Mouse (Mus musculus): ENCODE measurements around the gene Sar1b. TPM values are rescaled to one million over a fixed set of nuclear protein-coding genes. Genes with fewer than 3 reads are reported as not detected.

The Sar1b gene
- total and polyA plus RNA-seq, 2 experiments from 2014 or later: 114 to 221 TPM

DNA sequence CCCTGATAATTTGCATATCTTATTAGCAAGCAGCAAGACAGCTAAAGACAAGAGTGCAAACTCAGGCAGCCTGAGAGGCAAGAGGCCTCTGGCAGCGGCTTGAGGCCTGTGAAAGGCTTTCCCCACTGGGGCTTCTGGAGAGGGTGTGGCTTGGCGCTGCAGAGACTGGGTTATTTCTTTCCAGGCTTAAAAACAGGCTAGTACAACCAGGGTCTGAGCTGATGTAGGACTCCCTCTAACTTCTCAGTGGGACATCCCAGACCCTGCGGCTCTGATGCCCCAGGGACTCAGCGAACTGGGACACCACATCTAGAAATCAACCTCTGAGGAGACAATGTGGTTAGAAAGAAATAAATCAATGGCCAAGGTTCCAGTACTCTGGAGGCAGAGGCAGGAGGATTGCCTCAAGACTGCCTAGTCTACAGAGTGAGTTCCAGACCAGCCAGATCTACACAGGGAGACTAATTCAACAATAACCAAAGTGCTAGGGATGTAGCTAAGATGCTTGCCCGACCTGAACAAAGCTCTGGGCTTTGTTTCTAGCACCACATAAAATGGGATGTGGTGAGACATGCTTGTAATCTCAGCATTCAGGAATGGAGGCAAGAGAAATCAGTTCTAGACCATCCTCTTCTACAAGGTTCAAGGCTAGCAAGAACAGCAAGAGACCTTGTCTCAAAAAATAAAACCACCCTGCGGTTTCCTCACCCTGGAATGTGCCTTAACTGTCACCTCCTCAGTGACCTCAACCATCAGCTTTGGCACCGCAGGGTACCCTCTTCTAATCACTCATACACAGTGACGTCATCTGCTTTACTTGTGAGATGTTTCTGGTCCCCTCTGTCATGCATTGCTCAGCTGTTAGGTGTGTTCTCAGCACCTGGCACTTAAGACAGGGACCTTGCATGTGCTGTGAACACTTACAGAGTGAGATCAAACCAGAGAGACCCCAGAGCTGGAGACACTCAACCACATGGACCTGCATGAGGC is 74.0 kb downstream of the Sar1b start:
- no peak overlapping the region for H3K27ac ChIP-seq (ENCODE audit: low read depth, low read length)
- no peaks in the 10 kb centered on the region for H3K27me3 ChIP-seq (ENCODE audit: insufficient read depth, low read length)
- H3K4me3 ChIP-seq (ENCODE audit: low read depth, low read length): no peak overlapping the region
- 67% methylated on average over 8 of the region's 8 CpGs for WGBS
- ATAC-seq (no peak), DNase-seq (no peak)
- H3K9me3 ChIP-seq (ENCODE audit: low read length): no peaks in the 10 kb centered on the region
- H3K36me3 ChIP-seq (ENCODE audit: insufficient read depth): no peaks in the 10 kb centered on the region; the same call in 1 of the 2 replicates
- no peak overlapping the region for H3K9ac ChIP-seq
- TF ChIP-seq CTCF (IDR thresholded peaks at IDR 0.05; ENCODE audit: low read depth): no peak
- no peaks in the 10 kb centered on the region for H3K4me1 ChIP-seq (ENCODE audit: insufficient read depth)
- no peak overlapping the region for H3K4me2 ChIP-seq (ENCODE audit: low read depth)

DNA sequence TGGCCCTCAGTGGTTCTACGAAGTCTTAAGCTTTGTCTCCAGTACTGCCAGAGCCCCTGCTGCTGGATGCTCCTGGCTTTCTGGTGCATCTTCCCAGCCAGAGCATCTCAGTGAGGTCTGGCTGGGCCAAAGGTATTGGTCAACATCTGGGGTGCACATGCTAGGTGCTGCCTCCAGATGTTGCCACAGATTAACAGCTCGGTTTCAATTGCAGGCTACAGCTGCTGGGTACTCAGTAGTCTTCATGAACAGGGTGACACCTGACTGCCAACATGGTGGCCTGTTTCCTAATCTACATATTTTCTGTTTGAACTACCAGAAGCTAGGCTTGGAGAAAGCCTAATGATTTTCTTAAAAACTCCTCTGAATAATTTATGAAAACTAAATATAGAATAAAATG is 75.6 kb downstream of the Sar1b start:
- H3K4me3 ChIP-seq (ENCODE audit: low read depth, low read length): no peak overlapping the region
- no peak overlapping the region for H3K4me2 ChIP-seq (ENCODE audit: low read depth)
- no peaks in the 10 kb centered on the region; the same call in 1 of the 2 replicates for H3K36me3 ChIP-seq (ENCODE audit: insufficient read depth)
- ATAC-seq: no peak
- no peaks in the 10 kb centered on the region for H3K9me3 ChIP-seq (ENCODE audit: low read length)
- no peak overlapping the region for H3K9ac ChIP-seq
- H3K27ac ChIP-seq (ENCODE audit: low read depth, low read length): no peak overlapping the region
- no peak for TF ChIP-seq CTCF (IDR thresholded peaks at IDR 0.05; ENCODE audit: low read depth)
- no peaks in the 10 kb centered on the region for H3K4me1 ChIP-seq (ENCODE audit: insufficient read depth)
- no peak for DNase-seq
- no peaks in the 10 kb centered on the region for H3K27me3 ChIP-seq (ENCODE audit: insufficient read depth, low read length)
- 67% methylated on average over 2 of the region's 2 CpGs for WGBS

DNA sequence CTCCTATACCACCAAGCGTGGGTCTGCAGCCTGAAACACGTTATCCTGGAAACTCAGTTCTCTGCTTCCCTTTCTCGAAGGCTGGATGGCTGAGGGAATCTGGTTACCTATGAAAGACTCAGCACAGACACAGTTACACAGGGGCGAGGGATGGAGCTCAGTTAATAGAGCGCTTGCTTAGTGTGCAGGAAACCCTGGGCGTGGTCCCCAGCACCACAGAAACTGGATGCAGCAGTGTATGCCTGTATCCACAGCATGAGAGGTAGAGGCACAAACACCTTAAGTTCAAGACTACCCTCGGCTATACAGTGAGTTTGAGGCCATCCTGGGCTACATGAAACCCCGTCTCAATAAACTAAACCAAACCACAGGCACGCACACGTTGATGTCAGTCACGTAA is 76.5 kb downstream of the Sar1b start:
- no peaks in the 10 kb centered on the region for H3K4me1 ChIP-seq (ENCODE audit: insufficient read depth)
- no peak for TF ChIP-seq CTCF (IDR thresholded peaks at IDR 0.05; ENCODE audit: low read depth)
- H3K9me3 ChIP-seq (ENCODE audit: low read length): no peaks in the 10 kb centered on the region
- no peak overlapping the region for H3K9ac ChIP-seq
- DNase-seq: no peak
- no peaks in the 10 kb centered on the region; the same call in 1 of the 2 replicates for H3K36me3 ChIP-seq (ENCODE audit: insufficient read depth)
- no peak overlapping the region for H3K4me3 ChIP-seq (ENCODE audit: low read depth, low read length)
- no peak overlapping the region for H3K27ac ChIP-seq (ENCODE audit: low read depth, low read length)
- no peak overlapping the region for H3K4me2 ChIP-seq (ENCODE audit: low read depth)
- 89% methylated on average over 11 of the region's 11 CpGs for WGBS
- ATAC-seq: no peak
- no peaks in the 10 kb centered on the region for H3K27me3 ChIP-seq (ENCODE audit: insufficient read depth, low read length)

DNA sequence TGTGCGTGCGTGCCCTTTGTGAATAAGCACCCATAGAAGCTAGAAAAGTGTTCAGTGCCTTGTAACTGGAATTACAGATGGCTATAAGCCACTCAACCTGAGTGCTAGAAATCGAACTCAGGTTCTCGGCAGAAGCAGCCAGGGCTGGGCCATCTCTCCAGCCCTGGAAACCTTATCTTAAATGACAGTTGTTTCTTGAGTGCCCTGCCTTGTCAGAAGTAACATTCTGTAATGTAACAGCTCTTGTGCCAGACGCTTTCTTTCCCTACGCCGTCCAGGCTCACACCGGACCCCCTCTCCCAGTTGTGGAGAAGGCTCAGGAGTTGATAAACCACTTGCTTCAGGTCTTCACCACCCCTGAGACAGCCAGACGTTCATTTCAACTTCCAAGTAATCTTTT is 77.2 kb downstream of the Sar1b start:
- Histone ChIP-seq H3K4me3 (ENCODE audit: low read depth, low read length) (no peak overlapping the region), H3K4me2 (ENCODE audit: low read depth) (no peak overlapping the region), H3K9ac (no peak overlapping the region), H3K27ac (ENCODE audit: low read depth, low read length) (no peak overlapping the region), H3K36me3 (ENCODE audit: insufficient read depth) (no peaks in the 10 kb centered on the region), H3K4me1 (ENCODE audit: insufficient read depth) (no peaks in the 10 kb centered on the region), H3K9me3 (ENCODE audit: low read length) (no peaks in the 10 kb centered on the region), H3K27me3 (ENCODE audit: insufficient read depth, low read length) (no peaks in the 10 kb centered on the region)
- no peak for ATAC-seq
- no peak for TF ChIP-seq CTCF (IDR thresholded peaks at IDR 0.05; ENCODE audit: low read depth)
- no peak for DNase-seq
- 88% methylated on average over 9 of the region's 9 CpGs for WGBS

DNA sequence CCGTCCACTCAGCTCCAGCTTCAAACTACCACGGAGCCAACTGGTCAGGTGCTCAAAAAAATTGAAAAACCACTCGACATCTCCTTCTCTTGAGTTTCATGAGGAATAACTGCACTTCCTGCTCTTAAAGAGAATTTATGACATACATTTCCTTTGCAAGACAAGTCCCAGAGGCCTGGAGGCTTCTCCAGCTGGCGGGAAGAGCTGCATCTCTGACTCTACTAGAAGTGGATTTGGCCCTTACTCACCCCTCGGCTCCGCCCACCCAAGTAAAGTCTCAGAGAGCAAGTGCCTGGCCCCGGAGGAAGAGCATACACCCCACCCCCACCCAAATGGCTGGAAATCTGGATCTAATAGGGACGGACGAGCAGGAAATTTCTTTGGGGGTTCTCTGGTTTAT is 77.7 kb downstream of the Sar1b start:
- H3K9ac ChIP-seq: no peak overlapping the region
- 74% methylated on average over 9 of the region's 9 CpGs for WGBS
- no peak overlapping the region for H3K27ac ChIP-seq (ENCODE audit: low read depth, low read length)
- no peak overlapping the region for H3K4me2 ChIP-seq (ENCODE audit: low read depth)
- no peak overlapping the region for H3K4me3 ChIP-seq (ENCODE audit: low read depth, low read length)
- no peaks in the 10 kb centered on the region for H3K36me3 ChIP-seq (ENCODE audit: insufficient read depth)
- H3K27me3 ChIP-seq (ENCODE audit: insufficient read depth, low read length): no peaks in the 10 kb centered on the region
- ATAC-seq (no peak), DNase-seq (no peak)
- no peaks in the 10 kb centered on the region for H3K4me1 ChIP-seq (ENCODE audit: insufficient read depth)
- H3K9me3 ChIP-seq (ENCODE audit: low read length): no peaks in the 10 kb centered on the region
- TF ChIP-seq CTCF (IDR thresholded peaks at IDR 0.05; ENCODE audit: low read depth): no peak

Other genes with a start within 250 kb of the Sar1b start
- gene Phykpl, start 178.9 kb upstream of the Sar1b start, total RNA-seq (2014; rRNA removed): 5.6 and 7.9 TPM in 2 replicates
- 6.7 and 8.4 TPM in 2 replicates for gene Phykpl, start 178.9 kb upstream of the Sar1b start, polyA plus RNA-seq (2015; fragmentation: Nextera tagmentation; extraction: Ambion mirVana)
- 324 and 364 TPM in 2 replicates for gene Hnrnpab, start 156.8 kb upstream of the Sar1b start, total RNA-seq (2014; rRNA removed)
- gene Hnrnpab, start 156.8 kb upstream of the Sar1b start, polyA plus RNA-seq (2015; fragmentation: Nextera tagmentation; extraction: Ambion mirVana): 350 and 374 TPM in 2 replicates
- gene Nhp2, start 144.0 kb upstream of the Sar1b start, total RNA-seq (2014; rRNA removed): 66.5 and 81.2 TPM in 2 replicates
- 118 and 155 TPM in 2 replicates for gene Nhp2, start 144.0 kb upstream of the Sar1b start, polyA plus RNA-seq (2015; fragmentation: Nextera tagmentation; extraction: Ambion mirVana)
- 70.7 and 88.2 TPM in 2 replicates for gene Rmnd5b, start 127.8 kb upstream of the Sar1b start, total RNA-seq (2014; rRNA removed)
- 74.4 and 75.9 TPM in 2 replicates for gene Rmnd5b, start 127.8 kb upstream of the Sar1b start, polyA plus RNA-seq (2015; fragmentation: Nextera tagmentation; extraction: Ambion mirVana)
- gene N4bp3, start 112.8 kb upstream of the Sar1b start, total RNA-seq (2014; rRNA removed): 23.4 and 26.4 TPM in 2 replicates
- 17.3 and 17.9 TPM in 2 replicates for gene N4bp3, start 112.8 kb upstream of the Sar1b start, polyA plus RNA-seq (2015; fragmentation: Nextera tagmentation; extraction: Ambion mirVana)
- 0.85 and 1.1 TPM in 2 replicates for gene D930048N14Rik, start 112.7 kb upstream of the Sar1b start, total RNA-seq (2014; rRNA removed)
- 0.39 and 0.46 TPM in 2 replicates for gene D930048N14Rik, start 112.7 kb upstream of the Sar1b start, polyA plus RNA-seq (2015; fragmentation: Nextera tagmentation; extraction: Ambion mirVana)
- gene 0610009B22Rik, start 74.8 kb upstream of the Sar1b start, total RNA-seq (2014; rRNA removed): 32.5 and 40.9 TPM in 2 replicates
- 78.7 and 81.4 TPM in 2 replicates for gene 0610009B22Rik, start 74.8 kb upstream of the Sar1b start, polyA plus RNA-seq (2015; fragmentation: Nextera tagmentation; extraction: Ambion mirVana)
- 9.7 and 12.6 TPM in 2 replicates for gene Sec24a, start 53 bp upstream of the Sar1b start, total RNA-seq (2014; rRNA removed)
- gene Sec24a, start 53 bp upstream of the Sar1b start, polyA plus RNA-seq (2015; fragmentation: Nextera tagmentation; extraction: Ambion mirVana): 5.2 and 9.3 TPM in 2 replicates
- gene Jade2, start 94.0 kb downstream of the Sar1b start, total RNA-seq (2014; rRNA removed): 1.9 and 3.3 TPM in 2 replicates
- 0.34 and 0.56 TPM in 2 replicates for gene Jade2, start 94.0 kb downstream of the Sar1b start, polyA plus RNA-seq (2015; fragmentation: Nextera tagmentation; extraction: Ambion mirVana)
- gene Cdkn2aipnl, start 204.0 kb downstream of the Sar1b start, total RNA-seq (2014; rRNA removed): 95.5 and 107 TPM in 2 replicates
- 121 and 133 TPM in 2 replicates for gene Cdkn2aipnl, start 204.0 kb downstream of the Sar1b start, polyA plus RNA-seq (2015; fragmentation: Nextera tagmentation; extraction: Ambion mirVana)
- gene Ube2b, start 237.1 kb downstream of the Sar1b start, total RNA-seq (2014; rRNA removed): 148 and 162 TPM in 2 replicates
- gene Ube2b, start 237.1 kb downstream of the Sar1b start, polyA plus RNA-seq (2015; fragmentation: Nextera tagmentation; extraction: Ambion mirVana): 244 and 249 TPM in 2 replicates
- gene Cdkl3, start 240.5 kb downstream of the Sar1b start, total RNA-seq (2014; rRNA removed): 33.2 and 35.5 TPM in 2 replicates
- 40.4 and 45.1 TPM in 2 replicates for gene Cdkl3, start 240.5 kb downstream of the Sar1b start, polyA plus RNA-seq (2015; fragmentation: Nextera tagmentation; extraction: Ambion mirVana)

Measured in forebrain, postnatal 0 days (tissue).